Mouse (Mus musculus) olfactory bulb, adult 2 months (tissue): ENCODE data around the gene Adgrf3. TPM values are rescaled to one million over a fixed set of nuclear protein-coding genes. Genes with fewer than 3 reads are reported as not detected.

Source experiments
- H3K27ac ChIP-seq: fragments of 200-500 bp; 2 replicates; pipeline ENCODE4 v1.5.1; 2012; ENCODE audit warnings: low read depth, low read length; ENCODE audit not compliant: insufficient read depth
- H3K4me1 ChIP-seq: fragments of 200-500 bp; 2 replicates; pipeline ENCODE4 v1.6.1; 2012; ENCODE audit warnings: low read length; ENCODE audit not compliant: control insufficient read depth, insufficient read depth
- H3K4me3 ChIP-seq: fragments of 200-500 bp; 2 replicates; pipeline ENCODE4 v1.5.1; 2012; ENCODE audit warnings: mild to moderate bottlenecking, low read depth, low read length, moderate library complexity; ENCODE audit not compliant: insufficient read depth
- CTCF ChIP-seq: fragments of 200-500 bp; IDR thresholded peaks from 2 replicates; pipeline ENCODE4 v1.5.1; 2012; ENCODE audit warnings: low read depth, mild to moderate bottlenecking, low read length, moderate library complexity; ENCODE audit not compliant: insufficient read depth
- POLR2A ChIP-seq: fragments of 200-500 bp; IDR thresholded peaks from 2 replicates; pipeline ENCODE4 v1.6.1; 2012; ENCODE audit warnings: mild to moderate bottlenecking, low read depth, low read length, moderate library complexity; ENCODE audit not compliant: insufficient read depth
- WGBS: fragments of 180-500 bp; shearing (Covaris S2); methylation state at CpG from one replicate; pipeline ENCODE4 v1.1.7; 2018; 5-methylcytosine and 5-hydroxymethylcytosine counted together
- polyA plus RNA-seq: library from polyadenylated mRNA; stranded (reverse); fragments of >200 nt; gene quantifications from 2 replicates; pipeline ENCODE4 v1.2.4, GENCODE M21; 2012; ENCODE audit warnings: low replicate concordance; ENCODE audit not compliant: missing spikeins, insufficient read depth, insufficient read length

The Adgrf3 gene
- polyA plus RNA-seq, 1 experiment, result not detected

DNA sequence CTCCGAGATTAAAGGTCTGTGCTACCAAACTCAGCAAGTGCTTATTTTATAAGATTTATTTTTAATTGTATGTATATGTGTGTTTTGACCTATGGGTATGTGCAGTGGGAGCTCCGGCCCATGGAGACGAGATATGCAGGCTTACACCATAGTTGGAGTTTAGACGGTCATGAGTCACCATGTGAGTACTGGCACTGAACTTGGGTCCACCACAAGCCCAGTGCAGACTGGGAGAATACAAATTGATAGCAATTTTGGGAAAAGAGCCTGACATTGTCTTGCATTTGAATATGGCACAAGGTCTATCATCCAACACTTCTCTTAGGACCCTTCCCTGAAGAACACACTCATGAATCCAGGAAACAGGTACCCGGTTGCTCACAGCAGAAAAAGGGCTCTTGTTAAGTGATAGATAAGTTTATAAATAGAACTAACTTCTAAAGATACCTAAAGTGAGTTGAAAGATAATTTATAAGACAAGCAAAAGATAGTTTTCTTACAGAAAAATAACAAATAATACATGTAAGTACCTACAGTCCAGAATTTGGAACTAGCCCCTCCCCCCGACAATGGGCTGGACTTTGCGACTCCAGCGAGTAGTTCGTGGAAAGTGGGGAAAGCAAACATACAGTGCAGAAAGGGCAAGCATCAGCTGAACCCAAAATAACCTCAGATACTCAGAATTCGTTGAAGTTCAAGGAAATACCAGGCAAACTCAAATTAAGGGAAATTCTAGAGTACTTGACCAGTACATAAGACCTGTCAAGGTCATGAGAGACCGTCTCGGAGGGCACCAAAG lies 17.6 kb downstream of the Adgrf3 start:
- no peak overlapping the region for H3K4me3 ChIP-seq
- TF ChIP-seq POLR2A (no peak), CTCF (no peak)

DNA sequence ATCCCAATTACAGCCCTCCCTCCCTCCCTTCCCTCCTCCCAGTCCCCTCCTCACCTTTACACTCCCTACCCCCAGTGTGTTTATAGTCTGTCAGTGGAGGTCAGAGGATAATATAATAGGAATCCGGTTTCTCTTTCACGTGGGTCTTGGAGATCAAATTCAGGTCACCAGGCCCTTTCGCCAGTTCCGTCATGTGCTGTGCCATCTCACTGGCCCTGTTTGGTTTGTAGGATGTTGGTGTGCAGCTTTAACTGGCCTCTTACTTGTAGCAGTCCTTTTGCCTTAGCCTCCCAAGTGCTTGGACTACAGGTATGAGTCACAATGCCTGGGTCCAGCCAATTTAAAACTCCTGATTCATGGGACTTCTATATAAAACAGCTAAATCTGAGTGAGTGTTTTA lies 29.7 kb downstream of the Adgrf3 start:
- TF ChIP-seq CTCF (no peak), POLR2A (no peak)
- 80% methylated on average over 4 of the region's 4 CpGs for WGBS
- H3K4me3 ChIP-seq, result no peak overlapping the region
- no peaks in the 10 kb centered on the region for H3K4me1 ChIP-seq
- no peak overlapping the region for H3K27ac ChIP-seq

More for the DNA sequence above, 17.6 kb downstream of the Adgrf3 start:
- H3K27ac ChIP-seq, result no peak overlapping the region
- WGBS, result 95% methylated on average over 12 of the region's 12 CpGs
- no peaks in the 10 kb centered on the region for H3K4me1 ChIP-seq

DNA sequence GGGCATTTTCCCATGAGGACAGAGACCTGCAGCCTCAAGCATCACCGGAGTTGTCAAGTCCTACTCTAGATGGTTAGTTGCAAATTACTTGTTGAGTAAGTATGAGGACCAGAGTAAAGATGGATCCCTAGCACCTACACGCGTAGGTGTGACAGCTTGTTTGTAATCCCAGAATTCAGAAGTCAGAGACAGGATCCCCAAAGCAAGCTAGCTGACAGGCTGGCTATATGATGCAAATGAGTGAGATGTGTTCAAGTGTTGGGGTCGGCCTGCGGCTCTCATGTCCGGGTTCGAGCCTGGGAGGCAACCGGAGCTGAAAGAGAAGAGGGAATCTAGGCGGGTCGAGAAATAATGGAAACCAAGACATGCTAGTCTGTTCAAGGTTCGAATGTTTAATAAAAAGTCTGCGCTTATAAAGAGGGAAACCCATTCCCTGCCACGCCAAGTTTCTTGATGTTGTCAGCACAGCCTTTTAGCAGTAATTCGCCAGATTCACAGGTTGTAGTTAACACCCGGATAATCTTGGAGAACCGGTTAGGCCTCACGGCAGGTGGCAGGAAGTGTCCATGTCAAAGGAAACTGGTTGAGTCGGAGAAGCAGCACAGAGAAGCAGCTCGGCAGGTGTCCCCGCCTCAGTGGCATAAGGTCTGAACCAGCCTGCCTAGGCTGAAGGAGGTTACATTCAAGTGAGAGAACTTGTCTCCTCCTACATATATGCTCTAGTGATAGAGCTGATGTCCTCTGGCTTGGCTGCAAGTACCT lies 32.4 kb downstream of the Adgrf3 start:
- H3K27ac ChIP-seq, result no peak overlapping the region
- H3K4me3 ChIP-seq, result no peak overlapping the region
- 64% methylated on average over 20 of the region's 20 CpGs for WGBS
- no peak for TF ChIP-seq CTCF
- TF ChIP-seq POLR2A, result no peak
- H3K4me1 ChIP-seq, result no peaks in the 10 kb centered on the region

DNA sequence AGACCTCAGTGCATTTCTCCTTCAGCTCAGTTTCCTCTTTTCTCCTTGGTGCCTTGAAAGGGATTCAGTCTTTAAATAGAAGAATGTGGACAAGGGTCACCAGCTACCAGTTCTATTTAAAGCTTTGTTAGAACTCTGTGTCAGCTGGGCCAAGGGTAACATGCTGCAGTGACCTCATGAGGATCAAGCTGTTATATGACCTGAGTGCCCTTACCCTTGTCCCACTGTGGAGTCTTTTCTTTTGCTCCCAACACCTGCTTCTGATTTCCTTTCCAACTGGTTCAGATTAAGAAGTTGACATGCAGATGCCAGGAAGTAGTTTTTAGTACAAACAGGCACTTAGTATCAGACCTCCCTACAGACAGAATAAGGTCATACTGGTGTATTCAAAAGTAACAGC lies 33.4 kb downstream of the Adgrf3 start:
- TF ChIP-seq CTCF, result no peak
- TF ChIP-seq POLR2A, result no peak
- Histone ChIP-seq H3K4me1 (no peaks in the 10 kb centered on the region), H3K27ac (no peak overlapping the region), H3K4me3 (no peak overlapping the region)

DNA sequence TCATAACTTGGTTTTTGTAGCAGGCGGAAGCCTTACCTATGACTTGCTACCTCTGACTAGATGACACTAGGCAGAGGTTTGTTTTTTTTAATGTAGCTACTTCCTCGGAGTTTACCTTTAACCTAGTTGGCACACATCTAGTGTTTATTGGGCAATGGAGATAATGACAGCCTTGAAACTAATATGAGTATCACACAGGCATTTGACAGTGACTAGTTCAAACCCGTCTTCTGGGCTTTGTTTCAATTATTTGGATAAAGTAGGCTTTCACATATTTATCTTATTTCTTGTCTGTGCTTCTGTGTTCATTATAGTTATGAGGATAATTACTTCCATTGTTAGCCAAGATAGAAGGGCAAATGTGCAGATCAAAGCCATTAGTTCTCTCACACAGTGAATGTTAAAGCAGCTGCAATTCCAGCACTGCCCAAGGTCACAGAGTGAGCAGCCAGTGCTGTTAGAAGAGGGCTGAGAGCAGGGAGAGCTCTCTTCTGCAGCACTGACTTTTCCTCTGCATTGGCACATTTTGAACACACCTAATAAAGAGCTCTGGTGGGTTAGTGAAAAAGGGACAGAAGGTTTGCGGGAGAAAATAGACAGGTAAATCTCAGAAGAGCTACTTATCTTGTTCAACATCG lies 35.1 kb downstream of the Adgrf3 start:
- TF ChIP-seq POLR2A, result no peak
- no peak for TF ChIP-seq CTCF
- 80% methylated on average over 5 of the region's 5 CpGs for WGBS
- H3K4me1 ChIP-seq, result no peaks in the 10 kb centered on the region
- H3K27ac ChIP-seq, result no peak overlapping the region
- no peak overlapping the region for H3K4me3 ChIP-seq

DNA sequence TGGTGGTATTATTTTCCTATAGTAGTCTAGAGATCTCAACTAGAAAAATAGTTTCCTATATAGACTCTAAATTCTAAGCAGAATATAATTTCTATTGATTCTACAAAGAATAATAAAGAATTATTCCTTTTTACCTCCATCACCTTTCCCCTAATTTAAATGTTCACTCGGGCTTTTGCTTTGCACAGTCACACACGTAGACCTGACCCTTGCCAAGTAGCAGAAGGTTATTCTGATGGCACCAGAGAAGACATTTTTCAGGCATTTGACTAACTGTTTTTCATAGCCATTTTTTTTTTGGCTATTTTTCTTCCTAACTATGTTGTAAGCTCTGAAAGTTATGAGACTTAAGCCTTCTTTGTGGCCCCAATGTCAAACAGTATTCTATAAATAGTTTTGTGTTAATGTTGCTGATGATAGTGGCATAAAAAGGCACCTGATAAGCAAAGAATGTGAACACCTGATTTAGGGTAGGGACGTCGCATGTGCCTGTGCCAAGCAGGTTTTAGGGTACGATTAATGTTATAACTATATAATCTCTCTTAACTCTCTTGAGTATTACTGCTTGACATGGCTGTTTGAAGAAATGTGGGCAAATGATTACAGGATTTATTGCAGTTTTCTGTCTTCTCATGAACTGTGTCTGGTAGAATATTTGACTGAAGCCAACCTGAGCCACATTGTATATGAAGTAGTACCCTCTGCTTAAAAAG lies 40.1 kb downstream of the Adgrf3 start:
- TF ChIP-seq POLR2A (no peak), CTCF (no peak)
- 85% methylated on average over 5 of the region's 5 CpGs for WGBS

DNA sequence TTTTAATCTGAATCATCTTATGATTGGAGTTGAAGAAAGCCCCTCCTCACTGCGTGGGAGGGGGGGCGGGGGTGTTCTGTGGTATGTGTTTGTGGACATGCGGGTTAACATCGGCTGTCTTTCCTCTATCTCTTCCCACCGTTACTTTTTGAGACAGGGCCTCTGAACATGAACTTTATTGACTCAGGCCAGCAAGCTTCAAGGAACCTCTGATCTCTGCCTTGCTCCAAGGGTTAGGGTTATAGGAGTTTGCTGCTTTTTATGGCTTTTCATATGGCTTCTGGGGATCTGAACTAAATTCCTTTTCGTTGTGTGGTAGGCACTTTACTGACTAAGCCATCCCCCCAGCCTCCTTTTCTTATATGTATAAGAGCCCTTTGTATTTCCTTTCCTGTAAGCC lies 43.2 kb downstream of the Adgrf3 start:
- Histone ChIP-seq H3K4me1 (0 out of 2 replicates have a peak, but pooled peaks cover 2% of the 10 kb centered on the region), H3K4me3 (no peak overlapping the region), H3K27ac (no peak overlapping the region)
- 85% methylated on average over 6 of the region's 6 CpGs for WGBS
- TF ChIP-seq CTCF (no peak), POLR2A (no peak)

More for the DNA sequence above, 40.1 kb downstream of the Adgrf3 start:
- Histone ChIP-seq H3K27ac (no peak overlapping the region), H3K4me1 (no peaks in the 10 kb centered on the region), H3K4me3 (no peak overlapping the region)

DNA sequence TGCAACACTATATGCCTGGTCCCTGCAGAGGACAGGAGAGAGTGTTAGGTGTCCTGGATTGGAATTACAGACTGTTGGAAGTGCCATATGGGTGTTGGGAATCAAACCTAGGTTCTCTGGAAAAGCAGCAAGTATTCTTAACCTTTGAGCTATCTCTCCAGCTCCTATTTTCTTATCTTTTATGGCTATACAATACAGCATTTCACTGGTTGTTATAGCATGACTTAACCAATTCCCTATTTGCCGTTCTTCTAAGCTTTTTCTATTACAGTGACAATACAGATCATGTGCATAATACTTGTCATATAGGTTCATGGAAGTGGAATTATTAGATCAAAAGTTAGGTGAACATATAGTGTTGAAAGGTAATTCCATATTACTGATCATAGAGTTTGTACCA lies 43.7 kb downstream of the Adgrf3 start:
- Histone ChIP-seq H3K4me1 (0 out of 2 replicates have a peak, but pooled peaks cover 2% of the 10 kb centered on the region), H3K27ac (no peak overlapping the region), H3K4me3 (no peak overlapping the region)
- TF ChIP-seq CTCF (no peak), POLR2A (no peak)
- WGBS, result 93% methylated on average over 1 of the region's 1 CpGs

DNA sequence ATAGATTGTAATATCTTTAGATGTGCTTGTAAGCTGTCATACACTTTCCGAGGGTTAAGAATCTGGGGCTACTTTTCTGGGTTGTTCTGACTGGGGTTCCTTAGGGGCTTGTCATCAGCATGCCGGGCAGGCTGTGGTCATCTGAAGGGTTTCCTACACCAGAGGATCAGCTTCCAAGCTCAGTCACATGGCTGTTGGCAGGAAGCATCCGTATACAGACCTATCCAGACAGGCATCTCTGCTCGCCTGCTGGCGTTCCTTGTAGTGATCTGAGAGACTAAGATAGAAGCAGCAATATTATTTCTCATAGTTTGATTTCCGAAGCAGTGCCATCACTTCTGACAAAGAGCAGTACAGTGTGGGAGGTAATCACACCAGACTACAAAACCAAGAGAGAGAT lies 45.9 kb downstream of the Adgrf3 start:
- WGBS, result 79% methylated on average over 6 of the region's 6 CpGs
- TF ChIP-seq CTCF (no peak), POLR2A (no peak)
- Histone ChIP-seq H3K4me3 (no peak overlapping the region), H3K4me1 (0 out of 2 replicates have a peak, but pooled peaks cover 2% of the 10 kb centered on the region), H3K27ac (no peak overlapping the region)
